Mouse (Mus musculus) mammary gland, adult 2 months (tissue): ENCODE data around the gene Gm13124. TPM values are rescaled to one million over a fixed set of nuclear protein-coding genes. Genes with fewer than 3 reads are reported as not detected.

Experiments
- polyA plus RNA-seq: library from polyadenylated mRNA; depleted of rRNA; stranded (reverse); fragments of >200 nt; gene quantifications from 2 replicates; pipeline ENCODE4 v1.2.3, GENCODE M21; 2012; ENCODE audit warnings: low replicate concordance; rRNA removed

Gene Gm13124
- polyA plus RNA-seq: not detected in 2 replicates

GRCm38 (mm10) chr4:144565034-144565433 lies at the start of gene Gm13124:
Gene Gm13124, minus strand, starts transcription at chr4:144565134.

GRCm38 (mm10) chr4:144613407-144613806 lies 48.5 kb upstream of the Gm13124 start, which contains the start of gene Aadacl4:
Gene Aadacl4, plus strand, starts transcription at chr4:144613707.

GRCm38 (mm10) chr4:144519522-144519921 lies 45.4 kb downstream of the Gm13124 start, which contains the start of gene 9430007A20Rik:
Gene 9430007A20Rik, plus strand, starts transcription at chr4:144519822.

Other genes with a start within 250 kb of the Gm13124 start
- not detected in 2 replicates for gene Gm13128, start 234.9 kb downstream of the Gm13124 start, polyA plus RNA-seq
- gene Gm13119, start 207.2 kb downstream of the Gm13124 start, polyA plus RNA-seq: not detected in 2 replicates
- not detected in 2 replicates for gene Pramef20, start 187.2 kb downstream of the Gm13124 start, polyA plus RNA-seq
- gene Pramef12, start 156.7 kb downstream of the Gm13124 start, polyA plus RNA-seq: 0.26 TPM in 1 of 2 replicates, not detected in the other
- not detected in 2 replicates for gene 1700012P22Rik, start 126.4 kb downstream of the Gm13124 start, polyA plus RNA-seq
- gene Gm9944, start 111.8 kb downstream of the Gm13124 start, polyA plus RNA-seq: not detected in 2 replicates
- gene Aadacl3, start 101.4 kb downstream of the Gm13124 start, polyA plus RNA-seq: 0.04 TPM in 1 of 2 replicates, not detected in the other
- not detected in 2 replicates for gene 9430007A20Rik, start 45.3 kb downstream of the Gm13124 start, polyA plus RNA-seq
- gene Aadacl4, start 48.6 kb upstream of the Gm13124 start, polyA plus RNA-seq: 0.65 TPM in 1 of 2 replicates, not detected in the other
- gene Gm436, start 121.2 kb upstream of the Gm13124 start, polyA plus RNA-seq: 1.1 TPM in 1 of 2 replicates, not detected in the other
- gene Gm13178, start 156.3 kb upstream of the Gm13124 start, polyA plus RNA-seq: 2.2 TPM in 1 of 2 replicates, not detected in the other
- gene Gm438, start 221.4 kb upstream of the Gm13124 start, polyA plus RNA-seq: 0.07 TPM in 1 of 2 replicates, not detected in the other